Mouse (Mus musculus): ENCODE results near the gene Foxa2.

The Foxa2 gene

DNA sequence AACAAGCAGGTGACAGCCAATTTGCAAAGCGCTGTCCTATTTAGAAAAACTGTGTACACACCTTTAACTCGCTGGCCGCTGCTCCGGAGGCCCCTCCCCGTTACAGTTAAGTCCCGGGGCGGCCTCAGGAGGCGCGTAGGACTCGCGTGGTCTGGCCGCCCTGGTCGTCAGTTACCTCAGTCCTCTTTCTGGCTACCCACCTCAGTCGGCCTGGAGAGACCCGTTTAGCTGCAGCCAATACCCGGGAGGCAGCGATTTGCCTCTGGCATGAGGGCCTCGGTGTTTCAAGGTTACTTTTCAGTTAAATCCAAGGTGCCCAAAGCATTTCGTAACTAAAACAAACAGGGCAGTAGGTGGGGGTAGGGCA is at the start of gene Foxa2:
Foxa2 (minus strand) TSS at position 171 of the 367 bp plus-strand sequence.
- DNase-seq (ENCODE audit: low read depth, low spot score): no peak

DNA sequence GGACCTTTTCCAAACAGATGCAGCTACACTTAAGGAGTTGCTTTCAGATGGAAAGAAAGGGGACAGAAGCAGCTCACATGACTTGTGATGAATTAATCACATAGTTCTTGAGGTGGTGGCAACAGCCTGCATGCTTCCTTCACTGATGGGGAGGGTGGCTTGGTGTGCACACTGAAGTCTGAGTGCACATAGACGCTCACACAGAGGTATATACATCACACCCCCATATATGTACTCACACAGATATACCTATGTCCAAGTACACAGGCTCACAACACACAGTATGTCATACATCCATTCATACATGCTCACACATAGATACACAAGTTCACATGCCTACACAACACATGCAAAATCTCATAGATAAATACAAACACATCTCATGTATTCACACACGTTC is 45.3 kb upstream of the Foxa2 start:
- DNase-seq (ENCODE audit: low read depth, low spot score): no peak

GRCm38 (mm10) chr2:148091657-148092056 is 44.9 kb upstream of the Foxa2 start:
- DNase-seq (ENCODE audit: low read depth, low spot score): no peak

- DNase-seq (ENCODE audit: low read depth, low spot score): no peak
Observed at GRCm38 (mm10) chr2:148090071-148090470, 43.3 kb upstream of the Foxa2 start.

GRCm38 (mm10) chr2:148085529-148085928 is 38.8 kb upstream of the Foxa2 start:
- DNase-seq (ENCODE audit: low read depth, low spot score): no peak

DNA sequence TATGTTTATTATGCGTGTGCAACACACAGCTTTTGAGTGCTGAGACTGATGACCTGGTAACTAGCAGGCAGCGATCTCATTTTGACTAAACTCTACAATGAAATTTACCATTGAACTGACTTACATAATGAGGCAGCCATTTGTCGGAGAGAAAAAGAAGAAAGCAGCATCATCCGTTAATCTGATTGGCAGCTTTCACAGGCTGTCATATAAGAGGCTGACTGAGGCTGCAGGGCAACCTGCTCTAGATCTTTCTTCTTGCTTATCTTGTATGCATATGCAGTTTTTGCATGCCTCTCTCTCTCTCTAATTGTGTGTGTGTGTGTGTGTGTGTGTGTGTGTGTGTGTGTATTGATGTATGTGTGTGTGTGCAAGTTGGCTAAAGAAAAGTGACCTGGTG is 38.4 kb upstream of the Foxa2 start:
- DNase-seq (ENCODE audit: low read depth, low spot score): no peak

GRCm38 (mm10) chr2:148082283-148082682 is 35.5 kb upstream of the Foxa2 start:
- DNase-seq (ENCODE audit: low read depth, low spot score): no peak

DNA sequence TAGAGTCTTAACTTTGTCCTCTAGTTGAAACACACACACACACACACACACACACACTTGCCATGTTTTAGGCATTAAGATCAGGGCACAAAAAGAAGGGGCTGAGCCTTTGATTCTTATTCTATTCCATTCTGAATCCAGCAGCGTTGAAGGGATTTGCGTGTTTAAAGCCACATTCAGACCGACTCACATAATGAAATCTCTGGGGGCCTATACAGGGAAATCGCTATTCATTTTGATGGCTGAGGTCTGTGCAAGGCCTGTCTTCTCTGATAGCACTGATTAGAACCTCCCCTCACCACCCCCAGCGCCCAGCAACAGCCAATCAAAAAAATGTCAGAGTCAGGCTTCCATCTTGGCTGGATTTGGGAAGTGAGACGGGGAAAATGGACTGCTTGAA is 13.9 kb upstream of the Foxa2 start:
- no peak for DNase-seq (ENCODE audit: low read depth, low spot score)

DNA sequence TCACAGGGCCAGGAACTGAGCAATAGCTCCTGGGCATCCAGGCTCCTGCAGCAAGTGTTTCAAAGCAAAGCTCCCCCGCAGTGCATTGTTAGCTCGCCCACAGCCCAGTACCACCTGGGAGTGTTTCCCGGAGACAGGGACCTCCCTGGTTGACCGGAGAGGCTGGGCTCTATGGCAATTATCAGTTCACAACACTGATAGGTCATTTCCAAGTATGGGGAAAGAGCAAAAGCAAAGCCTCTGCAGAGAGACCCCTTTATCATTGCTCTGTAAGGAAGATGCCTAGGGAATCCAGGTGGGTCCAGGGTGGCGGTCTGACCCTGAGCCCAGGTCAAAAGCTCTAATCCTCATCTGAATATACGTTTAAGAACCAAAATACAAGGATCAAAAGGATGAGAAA is 6.6 kb upstream of the Foxa2 start:
- DNase-seq (ENCODE audit: low read depth, low spot score): no peak

DNA sequence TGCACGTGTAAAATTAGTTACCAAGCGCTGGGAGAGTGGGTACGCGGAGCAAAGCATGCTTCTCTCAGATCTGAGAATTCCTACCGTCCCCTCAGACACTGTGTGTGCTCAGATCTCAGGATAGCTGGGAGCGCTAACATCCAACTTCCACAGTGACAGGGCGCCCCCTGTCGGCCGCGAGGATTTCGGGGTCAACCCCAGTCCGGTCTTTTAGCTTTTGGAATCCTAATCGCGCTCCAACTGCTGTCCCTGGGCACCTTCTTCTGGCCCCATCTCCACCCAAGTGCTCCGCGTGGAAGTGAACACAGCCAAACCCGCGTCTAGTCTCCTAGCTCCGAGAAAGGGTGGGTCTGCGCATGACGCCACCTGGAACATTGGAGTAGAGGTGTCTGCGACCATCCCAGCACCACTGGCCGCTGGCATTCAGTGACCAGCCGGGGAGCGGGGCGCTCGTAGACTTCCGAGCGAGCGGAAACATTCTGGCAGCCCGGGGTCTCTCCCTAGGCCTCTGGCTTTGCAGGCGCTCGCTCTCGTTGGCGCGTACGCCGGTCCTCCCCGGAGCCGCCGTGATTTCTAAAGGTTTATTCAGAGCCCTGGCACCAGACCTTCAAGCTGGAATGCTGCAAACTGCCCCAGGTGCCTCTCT is 1.8 kb upstream of the Foxa2 start:
- no peak for DNase-seq (ENCODE audit: low read depth, low spot score)

GRCm38 (mm10) chr2:148047611-148048010 is 842 bp upstream of the Foxa2 start:
- no peak for DNase-seq (ENCODE audit: low read depth, low spot score)

DNA sequence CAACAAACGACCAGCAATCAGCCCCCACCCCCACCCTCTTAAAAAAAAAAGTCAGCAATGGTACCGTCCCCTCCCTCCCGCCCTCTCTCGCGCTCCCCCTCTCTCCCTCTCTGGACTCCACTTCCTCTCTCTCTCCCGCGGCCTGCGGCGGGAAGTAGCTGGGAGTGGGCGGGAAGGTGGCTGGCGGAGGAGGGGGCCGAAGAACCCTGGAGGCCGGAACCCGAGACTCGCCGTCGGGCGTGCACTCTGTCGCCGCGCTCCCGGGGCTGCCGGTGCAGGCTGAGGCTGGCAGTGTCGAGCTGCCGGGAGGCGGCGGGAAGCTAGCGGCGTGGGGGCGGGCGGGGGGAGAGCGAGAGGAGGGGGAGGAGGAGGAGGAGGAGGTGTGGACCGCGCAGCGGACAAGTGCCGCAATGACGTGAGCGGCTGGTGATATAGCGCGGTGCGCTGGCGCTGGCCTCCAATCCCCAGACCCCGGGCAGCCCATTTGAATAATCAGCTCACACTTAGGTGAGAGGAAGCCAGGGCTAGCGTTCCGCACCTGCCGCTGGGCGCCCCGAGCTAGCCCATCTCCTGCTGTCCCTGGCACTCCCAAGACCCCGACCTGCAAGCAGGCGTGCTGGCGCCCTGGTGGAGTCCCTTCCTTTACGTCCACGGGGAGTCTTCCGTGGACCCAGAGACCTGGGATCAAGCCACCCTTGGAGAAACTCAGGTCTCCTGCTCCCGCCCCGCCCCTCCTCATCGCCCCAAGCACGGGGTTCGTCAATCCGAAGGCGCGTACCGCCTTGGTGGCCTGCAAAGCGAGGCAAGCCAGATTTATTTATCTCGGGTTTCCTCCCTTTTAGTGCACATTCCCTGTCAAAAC is 601 bp downstream of the Foxa2 start:
- DNase-seq (ENCODE audit: low read depth, low spot score): no peak

DNA sequence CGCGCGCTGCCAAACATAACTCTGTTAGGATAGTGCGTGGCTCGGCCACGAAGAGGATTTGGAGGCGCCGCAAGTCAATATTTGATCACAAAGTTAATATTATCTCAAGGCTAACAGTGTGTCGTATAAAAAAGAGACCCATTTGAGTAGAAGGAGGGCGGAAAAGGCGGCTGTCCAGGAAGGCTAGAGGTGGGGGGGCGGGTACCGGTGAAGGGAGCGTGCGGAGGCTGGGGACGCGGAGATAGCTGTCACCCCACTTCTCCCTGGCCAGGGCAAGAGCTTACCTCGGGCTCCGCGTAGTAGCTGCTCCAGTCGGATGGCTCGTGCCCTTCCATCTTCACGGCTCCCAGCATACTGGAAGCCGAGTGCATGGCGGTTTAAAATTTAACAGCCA is 1.2 kb downstream of the Foxa2 start:
- DNase-seq (ENCODE audit: low read depth, low spot score): no peak

DNA sequence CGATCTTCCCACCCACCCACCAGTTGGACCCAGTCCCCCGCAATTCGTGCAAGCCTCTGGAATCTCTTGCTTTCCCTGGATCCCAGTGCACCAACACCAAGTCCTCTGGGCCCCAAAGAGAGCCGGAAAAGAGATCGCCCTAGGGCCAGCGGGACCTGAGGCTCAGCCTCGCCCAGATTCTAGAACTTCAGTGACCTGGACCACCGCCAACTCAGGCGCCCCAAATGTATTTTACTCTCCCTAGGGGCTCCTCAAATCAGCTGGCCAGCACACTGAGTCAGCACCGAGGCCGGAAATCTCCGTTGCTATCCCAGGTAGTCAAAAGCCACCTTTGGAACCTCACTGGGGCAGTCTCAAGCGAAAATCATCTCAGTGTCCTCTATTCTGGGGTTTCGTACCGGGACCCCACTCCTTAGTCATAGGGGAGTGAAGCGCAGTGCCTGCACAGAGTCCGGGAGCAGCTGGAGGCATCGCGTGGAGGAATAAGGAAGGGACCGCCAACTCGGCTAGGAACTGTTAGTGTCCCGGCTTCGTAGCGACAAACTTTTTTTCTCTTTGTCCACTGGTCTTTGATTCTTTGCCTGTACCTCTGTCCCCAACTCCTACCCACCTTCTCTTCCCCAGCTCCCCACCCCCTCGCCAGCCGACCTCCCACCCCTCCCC is 1.8 kb downstream of the Foxa2 start:
- DNase-seq (ENCODE audit: low read depth, low spot score): no peak

- no peak for DNase-seq (ENCODE audit: low read depth, low spot score)
Observed at GRCm38 (mm10) chr2:148043976-148044876, 2.5 kb downstream of the Foxa2 start.

DNA sequence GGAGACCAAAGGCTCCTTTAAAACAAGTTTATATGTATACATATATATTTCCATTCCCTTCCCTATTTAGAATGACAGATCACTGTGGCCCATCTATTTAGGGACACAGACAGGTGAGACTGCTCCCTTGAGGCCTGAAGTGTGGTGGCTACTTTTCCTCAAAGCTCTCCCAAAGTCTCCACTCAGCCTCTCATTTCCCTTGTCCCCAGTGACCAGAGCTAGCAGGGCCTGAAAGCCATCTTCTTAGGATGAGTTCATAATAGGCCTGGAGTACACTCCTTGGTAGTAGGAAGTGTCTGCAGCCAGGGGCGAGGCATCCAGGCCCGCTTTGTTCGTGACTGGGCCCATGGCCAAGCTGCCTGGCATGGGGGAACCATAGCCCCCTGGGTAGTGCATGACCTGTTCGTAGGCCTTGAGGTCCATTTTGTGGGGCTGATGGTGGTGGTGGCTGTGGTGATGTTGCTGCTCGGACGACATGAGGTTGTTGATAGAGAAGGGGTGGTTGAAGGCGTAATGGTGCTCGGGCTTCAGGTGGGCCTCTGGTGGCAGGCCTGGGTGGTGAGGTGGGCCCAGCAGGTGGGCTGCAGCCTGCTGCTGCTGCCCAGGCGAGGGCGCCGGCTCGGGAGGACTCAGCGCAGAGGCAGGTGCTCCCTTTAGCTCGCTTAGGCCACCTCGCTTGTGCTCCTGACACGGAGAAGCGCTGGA is 3.3 kb downstream of the Foxa2 start:
- DNase-seq (ENCODE audit: low read depth, low spot score): no peak

- no peak for DNase-seq (ENCODE audit: low read depth, low spot score)
Observed at GRCm38 (mm10) chr2:148042126-148042640, 4.6 kb downstream of the Foxa2 start.

GRCm38 (mm10) chr2:148041381-148041780 is 5.4 kb downstream of the Foxa2 start:
- no peak for DNase-seq (ENCODE audit: low read depth, low spot score)

DNA sequence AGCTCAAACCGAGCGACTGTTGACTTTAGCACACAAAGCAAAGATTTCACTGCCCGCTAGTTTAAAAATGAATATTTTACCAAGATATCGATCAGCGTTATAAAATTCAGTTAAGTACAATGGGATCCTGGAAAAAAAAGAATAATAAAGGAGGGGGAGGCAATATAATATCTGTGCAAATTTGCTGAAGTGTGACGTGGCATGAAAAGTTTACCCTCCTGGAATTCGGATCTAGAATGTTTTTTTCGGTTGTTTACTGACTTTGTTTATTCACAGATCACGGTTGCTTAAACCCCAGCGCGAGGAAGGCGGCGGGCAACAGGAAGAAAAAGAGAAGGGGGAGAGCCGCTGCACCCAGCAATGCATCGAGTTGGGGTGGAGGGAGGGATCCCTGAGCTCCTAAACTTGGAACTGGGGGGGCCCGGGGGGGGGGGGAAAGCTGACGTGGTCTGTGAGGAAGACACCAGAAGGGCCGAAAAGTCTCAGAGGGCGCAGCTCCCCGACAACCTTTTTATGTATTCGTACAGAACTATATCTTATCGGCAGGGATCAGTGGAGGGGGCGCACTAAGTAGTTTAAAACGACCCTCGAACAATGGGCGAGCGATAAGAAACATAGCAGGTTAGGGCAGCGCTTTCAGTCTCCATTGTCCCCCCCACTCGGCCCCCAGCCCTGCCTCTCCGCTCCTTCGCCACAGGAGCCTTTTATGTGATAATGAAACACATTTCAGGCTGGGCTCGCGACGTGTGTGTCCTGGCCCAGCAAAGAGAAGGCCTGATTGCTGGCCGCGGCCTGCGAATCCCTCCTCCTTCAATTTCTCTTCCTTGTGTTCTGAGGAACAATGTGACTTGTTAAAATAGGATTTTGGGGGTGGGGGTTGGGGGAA is 6.3 kb downstream of the Foxa2 start:
- DNase-seq (ENCODE audit: low read depth, low spot score): no peak

Data from c-Kit-negative CD71-positive TER-119-positive erythroid progenitor cells, embryonic 14.5 days (primary cell).